Mouse (Mus musculus) neural tube, embryonic 11.5 days (tissue): ENCODE data around the gene Uxt. TPM values are rescaled to one million over a fixed set of nuclear protein-coding genes. Genes with fewer than 3 reads are reported as not detected.
A peak's percentile ranks its signal among the peaks of the same experiment; 100 is the strongest.

Source experiments
- ATAC-seq: fragments of 200-750 bp; cut with Nextera tagmentation; 2 replicates; pipeline ENCODE4 v1.8.0; 2017; ENCODE audit warnings: moderate number of reproducible peaks, mild to moderate bottlenecking, moderate TSS enrichment, moderate library complexity; ENCODE audit not compliant: insufficient read depth, low FRiP score, low TSS enrichment
- DNase-seq: peaks from one replicate; pipeline ENCODE4 v3.0.0-alpha.2; 2015; ENCODE audit warnings: low spot score
- H3K27ac ChIP-seq: fragments of 300-500 bp; sonication (generic); 2 replicates; pipeline ENCODE4 v1.5.1; 2014; ENCODE audit warnings: low read depth, mild to moderate bottlenecking, low read length
- H3K27me3 ChIP-seq: fragments of 300-500 bp; sonication (generic); 2 replicates; pipeline ENCODE4 v1.6.1; 2014; ENCODE audit warnings: mild to moderate bottlenecking, low read length, mixed read lengths; ENCODE audit not compliant: control insufficient read depth, insufficient read depth
- H3K36me3 ChIP-seq: fragments of 300-500 bp; sonication (generic); 2 replicates; pipeline ENCODE4 v1.6.1; 2014; ENCODE audit warnings: mild to moderate bottlenecking, low read length, moderate library complexity, mixed read lengths; ENCODE audit not compliant: control insufficient read depth, insufficient read depth
- H3K4me1 ChIP-seq: fragments of 300-500 bp; sonication (generic); 2 replicates; pipeline ENCODE4 v1.6.1; 2014; ENCODE audit warnings: low read length, mixed read lengths; ENCODE audit not compliant: control insufficient read depth, insufficient read depth
- H3K4me2 ChIP-seq: fragments of 300-500 bp; sonication (generic); 2 replicates; pipeline ENCODE4 v1.6.1; 2014; ENCODE audit warnings: low read depth, mild to moderate bottlenecking, moderate library complexity
- H3K4me3 ChIP-seq: fragments of 300-500 bp; sonication (generic); 2 replicates; pipeline ENCODE4 v1.5.1; 2014; ENCODE audit warnings: low read depth, low read length
- H3K9ac ChIP-seq: fragments of 300-500 bp; sonication (generic); 2 replicates; pipeline ENCODE4 v1.6.1; 2014; ENCODE audit warnings: mild to moderate bottlenecking, low read length
- H3K9me3 ChIP-seq: fragments of 300-500 bp; sonication (generic); 2 replicates; pipeline ENCODE4 v1.6.1; 2016; ENCODE audit warnings: low read length; ENCODE audit not compliant: control insufficient read depth
- WGBS: fragments of 180-500 bp; shearing (Covaris S2); extraction: QIAGEN DNeasy Blood & Tissue Kit; methylation state at CpG from one replicate; pipeline ENCODE4 v1.1.7; 2014; 5-methylcytosine and 5-hydroxymethylcytosine counted together
- polyA plus RNA-seq: library from polyadenylated mRNA; unstranded; fragments of >200 nt; fragmentation: Nextera tagmentation; extraction: Ambion mirVana; gene quantifications from 2 replicates; pipeline ENCODE4 v1.2.1, GENCODE M21; 2014

The Uxt gene
- polyA plus RNA-seq, 1 experiment from 2014 or later: 52.8 TPM

DNA sequence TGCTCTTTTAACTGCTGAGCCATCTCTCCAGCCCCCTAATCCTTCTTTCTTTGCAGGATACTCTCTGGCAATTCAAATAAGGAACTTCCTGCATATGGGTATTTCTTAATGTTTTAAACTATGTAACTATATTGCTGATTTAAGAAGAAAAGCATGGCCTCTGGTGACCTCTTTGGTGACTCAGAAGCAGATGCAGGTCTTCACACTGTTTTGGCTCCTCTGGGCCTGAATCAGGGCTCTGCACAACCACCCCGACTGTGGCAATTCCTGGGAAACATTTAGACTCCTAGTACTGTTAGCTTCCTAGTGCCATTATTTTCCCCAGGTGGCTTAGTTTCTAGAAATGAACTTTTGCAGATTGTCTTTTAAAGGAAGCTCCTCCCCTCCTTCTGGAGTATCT, 38.3 kb downstream of the Uxt start:
- Histone ChIP-seq H3K4me3 (no peak overlapping the region), H3K27ac (no peak overlapping the region), H3K27me3 (no peaks in the 10 kb centered on the region), H3K4me2 (no peak overlapping the region), H3K36me3 (no peaks in the 10 kb centered on the region), H3K4me1 (no peaks in the 10 kb centered on the region), H3K9me3 (no peaks in the 10 kb centered on the region), H3K9ac (no peak overlapping the region)
- WGBS: 69% methylated on average over 1 of the region's 1 CpGs
- ATAC-seq: no peak
- no peak for DNase-seq

DNA sequence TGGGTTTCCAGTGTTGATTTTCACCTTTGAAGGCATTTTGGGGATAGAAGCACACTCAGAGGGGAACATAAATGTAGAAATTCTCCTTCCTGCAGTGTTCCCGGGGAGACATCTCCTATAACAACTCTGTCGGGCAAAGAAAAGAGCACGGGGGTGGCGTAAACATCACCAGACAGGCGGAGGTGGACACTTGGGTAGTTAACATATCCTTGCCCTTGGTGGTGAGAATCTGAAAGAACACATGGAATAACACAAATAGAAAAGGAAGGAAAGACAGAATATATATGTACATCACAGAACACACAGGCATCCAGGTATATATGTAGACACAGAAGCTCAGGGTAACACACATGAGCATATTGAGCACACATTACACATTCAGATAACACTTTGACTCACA, 40.5 kb downstream of the Uxt start:
- peak; percentile 38 for ATAC-seq
- no peak for DNase-seq
- 39% methylated on average over 5 of the region's 5 CpGs for WGBS
- Histone ChIP-seq H3K4me1 (no peaks in the 10 kb centered on the region), H3K27me3 (no peaks in the 10 kb centered on the region), H3K9me3 (no peaks in the 10 kb centered on the region), H3K9ac (no peak overlapping the region), H3K36me3 (no peaks in the 10 kb centered on the region), H3K4me3 (peak overlapping the region; percentile 42; the same call in 1 of the 2 replicates), H3K4me2 (peak overlapping the region; percentile 53), H3K27ac (no peak overlapping the region)

DNA sequence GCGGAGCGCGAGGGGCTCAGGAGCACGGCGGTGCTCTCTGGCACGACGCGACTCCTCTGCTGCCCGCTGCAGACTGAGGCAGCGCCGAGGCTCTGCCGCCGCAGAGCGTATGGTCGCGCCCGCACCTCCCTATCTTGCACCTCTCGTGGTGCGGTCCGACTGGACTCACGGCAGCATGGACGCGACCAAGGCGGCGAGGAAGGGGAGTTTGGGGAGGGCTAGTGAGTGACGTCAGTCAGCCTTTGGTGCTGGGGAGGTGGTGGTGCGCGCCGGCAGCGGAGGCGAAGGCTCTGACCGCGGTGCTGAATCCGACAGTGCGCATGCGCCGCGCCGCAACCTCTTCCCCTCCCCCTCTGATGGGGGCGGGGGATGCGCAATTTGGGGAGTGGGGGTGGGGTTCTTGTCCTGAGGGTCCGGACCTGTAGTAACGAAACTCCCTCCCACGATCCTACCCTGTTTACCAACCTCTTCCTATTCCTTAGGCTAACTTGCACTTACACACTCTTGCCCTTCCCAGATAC, 40.9 kb downstream of the Uxt start, which contains the start of gene Syn1:
Syn1 (minus strand) TSS at position 161 of the 521 bp plus-strand sequence.
- DNase-seq: peak; percentile 88
- H3K4me1 ChIP-seq: no peaks in the 10 kb centered on the region
- H3K36me3 ChIP-seq: no peaks in the 10 kb centered on the region
- no peak within 1 kb of the TSS for H3K27ac ChIP-seq
- H3K27me3 ChIP-seq: no peaks in the 10 kb centered on the region
- peak; percentile 94 for ATAC-seq
- H3K9ac ChIP-seq: peak within 1 kb of the TSS; percentile 35
- peak within 1 kb of the TSS; percentile 53 for H3K4me2 ChIP-seq
- 5% methylated on average over 34 of the region's 44 CpGs for WGBS
- peak within 1 kb of the TSS; percentile 42 for H3K4me3 ChIP-seq
- H3K9me3 ChIP-seq: no peaks in the 10 kb centered on the region

DNA sequence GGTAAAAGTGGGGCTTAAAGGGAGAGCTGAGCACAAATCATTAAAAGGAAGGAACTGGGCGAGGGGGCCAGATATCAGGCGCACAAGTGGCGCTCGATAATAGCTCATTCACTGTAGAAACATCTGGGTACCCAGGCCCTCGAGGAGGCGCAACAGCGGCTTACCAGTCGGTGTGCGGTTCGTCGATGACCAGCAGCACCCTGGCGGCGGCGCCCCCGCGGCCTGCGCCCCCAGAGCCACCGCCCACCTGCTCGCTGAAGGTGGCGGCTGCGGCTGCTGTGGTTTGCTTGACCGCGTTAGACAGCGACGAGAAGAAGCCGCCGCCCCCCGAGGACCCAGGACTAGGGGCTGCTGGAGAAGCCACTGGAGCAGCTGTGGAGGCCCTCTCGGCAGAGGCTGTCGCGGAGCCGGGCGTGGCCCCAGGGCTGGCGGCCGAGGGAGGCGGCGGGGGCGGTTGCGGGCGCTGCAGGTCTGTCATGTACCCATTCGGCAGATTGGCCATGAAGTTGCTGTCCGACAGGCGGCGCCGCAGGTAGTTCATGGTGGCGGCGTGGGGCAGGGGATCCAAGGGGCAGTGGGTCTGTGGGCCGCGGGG, 41.5 kb downstream of the Uxt start:
- H3K4me3 ChIP-seq: peak overlapping the region; percentile 42
- no peak overlapping the region for H3K27ac ChIP-seq
- no peaks in the 10 kb centered on the region for H3K27me3 ChIP-seq
- no peaks in the 10 kb centered on the region for H3K36me3 ChIP-seq
- peak overlapping the region; percentile 53 for H3K4me2 ChIP-seq
- 13% methylated on average over 25 of the region's 49 CpGs for WGBS
- peak overlapping the region; percentile 35 for H3K9ac ChIP-seq
- H3K9me3 ChIP-seq: no peaks in the 10 kb centered on the region
- ATAC-seq (peak; percentile 53), DNase-seq (no peak)
- no peaks in the 10 kb centered on the region for H3K4me1 ChIP-seq

DNA sequence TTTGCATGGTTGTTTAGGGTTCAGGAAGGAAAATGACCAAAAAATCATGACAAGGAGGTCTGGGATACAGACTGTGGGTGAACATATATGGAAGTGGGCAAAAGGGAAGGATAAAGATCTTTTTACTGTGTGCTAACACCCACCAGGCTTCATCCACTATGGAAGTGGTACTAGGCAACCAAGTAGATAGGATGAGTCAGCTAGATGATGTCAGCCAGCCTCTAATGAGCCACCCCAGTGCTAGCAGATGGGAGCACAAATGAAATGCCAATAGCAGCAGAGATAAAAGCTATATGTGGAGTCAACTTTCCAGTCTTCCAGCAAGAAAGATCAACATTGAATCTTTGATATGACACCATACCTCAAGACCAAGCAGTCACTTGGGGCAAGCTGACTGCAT, 46.7 kb downstream of the Uxt start:
- Histone ChIP-seq H3K9me3 (no peaks in the 10 kb centered on the region), H3K27me3 (no peaks in the 10 kb centered on the region), H3K27ac (no peak overlapping the region), H3K4me2 (no peak overlapping the region), H3K4me3 (no peak overlapping the region), H3K9ac (no peak overlapping the region), H3K36me3 (no peaks in the 10 kb centered on the region), H3K4me1 (no peaks in the 10 kb centered on the region)
- ATAC-seq (no peak), DNase-seq (no peak)

DNA sequence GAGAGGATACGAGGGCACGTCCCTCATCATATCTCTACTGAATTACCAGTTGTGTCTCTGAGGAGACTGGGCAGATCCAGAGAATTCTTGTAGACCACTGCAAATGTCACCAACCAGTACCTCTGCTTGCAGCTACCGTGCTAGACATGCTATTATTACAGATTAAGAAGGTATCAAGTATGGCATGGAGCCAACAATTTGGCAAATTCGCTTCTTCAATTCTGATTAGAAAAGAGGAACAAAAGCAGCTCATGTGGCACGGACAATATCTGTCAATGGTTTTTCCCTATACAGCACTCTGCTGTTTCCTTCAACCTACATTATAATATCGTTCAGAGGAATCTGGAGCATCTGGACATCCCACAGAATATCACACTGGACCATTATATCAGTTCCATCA, 48.1 kb downstream of the Uxt start:
- H3K4me3 ChIP-seq: no peak overlapping the region
- 90% methylated on average over 6 of the region's 6 CpGs for WGBS
- no peaks in the 10 kb centered on the region for H3K4me1 ChIP-seq
- no peak overlapping the region for H3K9ac ChIP-seq
- H3K36me3 ChIP-seq: no peaks in the 10 kb centered on the region
- DNase-seq (no peak), ATAC-seq (no peak)
- H3K4me2 ChIP-seq: no peak overlapping the region
- H3K27me3 ChIP-seq: no peaks in the 10 kb centered on the region
- H3K9me3 ChIP-seq: no peaks in the 10 kb centered on the region
- H3K27ac ChIP-seq: no peak overlapping the region

DNA sequence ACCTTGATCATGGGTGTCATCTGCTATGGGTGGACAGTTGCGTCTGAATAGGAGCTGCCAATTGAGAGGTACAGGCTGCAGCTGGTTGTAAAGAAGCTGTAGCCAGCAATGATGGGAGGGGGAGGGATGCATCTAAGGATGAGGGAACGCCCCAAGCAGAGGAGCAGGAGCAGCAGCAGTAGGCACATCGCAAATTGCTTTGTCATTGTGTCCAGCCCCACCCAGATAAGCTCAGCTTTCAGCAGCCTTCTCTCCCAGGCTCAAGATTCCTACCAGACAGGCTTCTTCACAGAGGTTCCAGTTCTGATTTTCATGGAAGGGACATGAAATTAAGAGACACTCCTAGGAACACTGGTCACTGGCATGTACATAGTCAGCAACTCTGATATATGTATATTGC, 51.7 kb downstream of the Uxt start:
- no peak overlapping the region for H3K4me3 ChIP-seq
- no peak overlapping the region for H3K27ac ChIP-seq
- no peaks in the 10 kb centered on the region for H3K4me1 ChIP-seq
- H3K36me3 ChIP-seq: no peaks in the 10 kb centered on the region
- H3K4me2 ChIP-seq: no peak overlapping the region
- 36% methylated on average over 3 of the region's 3 CpGs for WGBS
- no peaks in the 10 kb centered on the region for H3K27me3 ChIP-seq
- H3K9ac ChIP-seq: no peak overlapping the region
- no peaks in the 10 kb centered on the region for H3K9me3 ChIP-seq
- DNase-seq (no peak), ATAC-seq (no peak)

Other genes with a start within 250 kb of the Uxt start
- gene Araf, start 164.2 kb downstream of the Uxt start, polyA plus RNA-seq: 111 and 126 TPM in 2 replicates
- gene Timp1, start 91.9 kb downstream of the Uxt start, polyA plus RNA-seq: 10.6 and 13.5 TPM in 2 replicates
- 17.1 and 21.4 TPM in 2 replicates for gene Syn1, start 41.0 kb downstream of the Uxt start, polyA plus RNA-seq
- gene Cfp, start 30.5 kb downstream of the Uxt start, polyA plus RNA-seq: 3.4 and 4.1 TPM in 2 replicates
- gene Elk1, start 11.4 kb downstream of the Uxt start, polyA plus RNA-seq: 6.9 TPM in 2 replicates
- gene Zfp182, start 100.3 kb upstream of the Uxt start, polyA plus RNA-seq: 6.5 and 7.4 TPM in 2 replicates
- not detected in 2 replicates for gene Spaca5, start 106.4 kb upstream of the Uxt start, polyA plus RNA-seq
- gene Zfp300, start 127.5 kb upstream of the Uxt start, polyA plus RNA-seq: 2.5 TPM in 2 replicates
- not detected in 2 replicates for gene Ssxa1, start 153.8 kb upstream of the Uxt start, polyA plus RNA-seq
- not detected in 2 replicates for gene Gm21876, start 213.6 kb upstream of the Uxt start, polyA plus RNA-seq